Mouse (Mus musculus): ENCODE results near the gene Inpp4b.

Inpp4b gene

DNA sequence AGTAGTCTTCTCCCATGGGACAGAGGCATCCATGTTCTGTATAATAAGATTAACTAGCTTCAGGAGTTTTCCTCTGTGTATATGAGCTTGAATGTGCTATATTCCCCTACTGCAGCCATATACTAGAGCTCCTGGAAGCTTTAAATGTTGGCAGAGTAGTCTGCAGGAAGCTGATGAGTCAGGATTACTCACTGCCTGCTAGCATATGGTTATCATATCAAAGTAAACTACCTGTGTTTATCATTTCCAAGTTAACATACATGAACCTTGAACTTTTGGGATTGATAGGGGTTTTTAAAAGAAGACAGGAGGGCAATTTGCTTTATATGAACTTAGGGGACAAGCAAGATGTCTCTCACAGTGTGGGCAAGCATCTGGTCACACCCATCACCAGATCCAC, 498.2 kb downstream of the Inpp4b start:
- DNase-seq (ENCODE audit: low spot score), result no peak

- DNase-seq (ENCODE audit: low spot score), result no peak
Measured at GRCm38 (mm10) chr8:81844104-81844982, 502.0 kb downstream of the Inpp4b start.

DNA sequence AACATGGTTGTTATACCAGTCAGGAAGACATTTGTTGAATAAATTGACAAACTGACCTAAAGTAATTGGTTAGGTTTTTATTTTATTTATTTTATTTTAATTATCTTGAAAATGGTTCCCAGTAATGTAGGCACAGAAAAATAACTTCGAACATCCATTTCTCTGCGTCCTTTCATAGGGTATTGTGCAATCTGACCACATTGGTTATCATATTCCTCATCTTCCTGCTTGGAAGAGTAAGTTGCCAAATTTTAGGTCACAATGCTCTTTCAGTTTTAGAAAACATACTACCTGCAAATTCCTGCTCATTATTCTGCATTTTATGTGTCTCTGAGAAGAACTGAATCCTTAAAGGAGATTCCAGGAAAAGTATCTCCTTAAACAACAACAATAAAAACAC, 505.6 kb downstream of the Inpp4b start:
- DNase-seq (ENCODE audit: low spot score), result no peak

- no peak for DNase-seq (ENCODE audit: low spot score)
Measured at GRCm38 (mm10) chr8:81849976-81850375, 507.6 kb downstream of the Inpp4b start.

DNA sequence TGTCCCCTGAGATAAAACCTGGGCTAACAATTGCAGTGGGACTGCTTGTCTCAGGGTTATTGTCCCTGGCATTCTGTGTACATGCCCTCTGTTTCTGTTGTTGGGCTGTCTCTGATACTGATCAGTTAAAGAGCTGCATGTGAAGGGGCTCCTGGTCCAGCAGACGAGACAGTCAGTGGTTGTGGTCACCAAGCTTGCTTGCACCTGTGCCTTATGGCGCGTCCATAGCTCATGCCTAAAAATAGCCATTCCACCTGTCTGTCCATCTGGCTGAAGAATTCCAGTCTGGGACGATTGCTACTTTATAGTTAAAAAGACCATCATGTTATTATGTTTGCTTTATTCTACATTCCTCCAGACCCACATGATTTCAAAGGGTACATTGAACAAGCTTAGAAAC, 510.8 kb downstream of the Inpp4b start:
- no peak for DNase-seq (ENCODE audit: low spot score)

GRCm38 (mm10) chr8:81854543-81854942, 512.2 kb downstream of the Inpp4b start:
- DNase-seq (ENCODE audit: low spot score), result no peak

DNA sequence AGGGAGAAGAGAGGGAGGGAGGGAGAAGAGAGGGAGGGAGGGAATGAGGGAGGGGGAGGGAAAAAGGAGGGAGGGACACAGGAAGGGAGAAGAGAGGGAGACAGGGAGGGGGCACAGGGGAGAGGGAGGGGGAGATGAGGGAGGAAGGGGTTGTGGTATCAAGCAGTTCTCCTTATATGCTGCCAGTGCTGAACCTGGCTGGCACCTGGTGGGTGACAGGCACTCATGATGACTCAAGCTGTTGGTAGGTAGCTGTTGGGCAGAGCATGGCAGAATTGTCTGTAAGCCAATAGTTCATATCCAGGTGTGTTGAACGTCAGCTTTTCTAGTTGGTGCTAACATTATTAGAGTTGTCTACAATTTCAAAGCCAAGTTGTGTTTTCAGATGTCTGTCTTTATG, 512.7 kb downstream of the Inpp4b start:
- no peak for DNase-seq (ENCODE audit: low spot score)

GRCm38 (mm10) chr8:81856120-81856519, 513.8 kb downstream of the Inpp4b start:
- DNase-seq (ENCODE audit: low spot score), result no peak

DNA sequence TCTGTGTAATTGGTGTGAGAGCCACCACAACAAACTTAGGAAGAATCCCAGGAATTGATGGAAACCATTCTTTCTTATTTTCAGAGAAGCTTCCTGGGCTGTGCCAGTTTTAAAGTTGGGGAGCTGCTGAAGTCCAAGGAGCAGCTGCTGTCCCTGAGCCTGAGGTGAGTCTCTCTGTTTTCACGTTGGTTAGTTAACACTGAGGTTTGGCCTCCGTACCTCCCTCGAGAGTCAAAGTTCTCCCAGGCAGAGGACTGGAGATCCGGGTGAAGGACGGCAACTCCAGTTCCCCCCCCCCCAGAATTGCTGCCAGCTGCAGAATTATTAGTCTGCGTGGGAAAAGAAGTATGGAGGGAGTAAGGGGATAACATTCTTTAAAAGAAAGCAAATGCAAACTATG, 514.3 kb downstream of the Inpp4b start:
- DNase-seq (ENCODE audit: low spot score), result no peak

GRCm38 (mm10) chr8:81858393-81858792, 516.0 kb downstream of the Inpp4b start:
- no peak for DNase-seq (ENCODE audit: low spot score)

DNA sequence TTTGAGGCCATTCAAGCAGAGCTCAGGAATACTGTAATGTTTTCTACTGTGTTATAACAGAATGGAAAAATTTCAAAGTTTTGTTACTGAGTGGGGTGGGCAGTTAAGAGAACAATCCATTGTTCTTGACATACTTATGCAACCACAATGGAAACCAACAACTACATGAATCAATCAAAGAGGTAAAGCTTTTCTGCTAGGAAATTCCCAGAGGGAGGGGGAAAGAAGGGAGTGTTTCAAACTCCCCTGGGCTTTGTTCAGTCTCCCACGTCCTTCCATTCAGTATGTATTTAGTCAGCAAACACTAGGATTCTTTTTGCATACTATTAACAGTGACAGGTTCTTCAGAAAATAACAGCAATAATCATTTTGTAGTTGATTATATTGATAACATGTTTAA, 517.4 kb downstream of the Inpp4b start:
- no peak for DNase-seq (ENCODE audit: low spot score)

- no peak for DNase-seq (ENCODE audit: low spot score)
Measured at GRCm38 (mm10) chr8:81861311-81861710, 519.0 kb downstream of the Inpp4b start.

DNA sequence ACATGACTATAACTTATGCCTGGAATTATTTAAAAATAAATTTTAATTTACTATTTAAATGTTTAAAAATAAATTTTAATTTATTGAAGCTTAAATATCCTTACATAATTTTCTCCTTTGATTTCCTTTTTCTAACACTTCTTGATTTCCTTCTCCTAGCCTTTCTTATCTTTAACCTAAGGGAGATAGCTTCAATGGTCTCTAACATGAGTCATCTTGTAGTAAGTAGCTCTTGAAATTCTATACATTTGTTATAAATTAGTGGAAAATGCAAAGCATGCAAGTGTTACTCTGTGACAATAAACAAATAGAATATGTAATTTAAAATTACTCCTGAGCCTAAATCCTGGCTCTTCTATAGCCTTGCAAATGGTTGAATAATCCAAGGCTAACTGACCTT, 520.4 kb downstream of the Inpp4b start:
- DNase-seq (ENCODE audit: low spot score), result no peak

GRCm38 (mm10) chr8:81864318-81864717, 522.0 kb downstream of the Inpp4b start:
- DNase-seq (ENCODE audit: low spot score), result no peak

DNA sequence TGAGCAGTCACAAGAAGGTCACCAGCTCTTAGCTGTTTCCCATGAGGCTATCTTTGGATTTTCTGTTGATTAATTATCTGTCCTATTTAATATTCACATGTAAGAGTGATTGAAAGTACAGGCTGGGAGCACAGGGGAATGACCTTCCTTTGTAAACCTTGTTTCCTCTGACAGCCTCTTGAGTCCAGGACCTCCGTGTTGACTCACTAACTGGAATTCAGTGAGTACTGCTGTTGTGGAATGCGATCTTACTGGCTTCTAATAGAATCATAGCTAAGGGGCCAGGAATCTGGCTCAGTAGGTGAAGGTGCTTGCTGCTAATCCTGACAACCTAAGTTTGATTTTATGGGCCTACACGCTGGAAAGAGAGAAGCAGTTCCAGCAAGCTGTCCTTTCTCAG, 523.3 kb downstream of the Inpp4b start:
- DNase-seq (ENCODE audit: low spot score), result no peak

GRCm38 (mm10) chr8:81867020-81867419, 524.7 kb downstream of the Inpp4b start:
- DNase-seq (ENCODE audit: low spot score), result no peak

DNA sequence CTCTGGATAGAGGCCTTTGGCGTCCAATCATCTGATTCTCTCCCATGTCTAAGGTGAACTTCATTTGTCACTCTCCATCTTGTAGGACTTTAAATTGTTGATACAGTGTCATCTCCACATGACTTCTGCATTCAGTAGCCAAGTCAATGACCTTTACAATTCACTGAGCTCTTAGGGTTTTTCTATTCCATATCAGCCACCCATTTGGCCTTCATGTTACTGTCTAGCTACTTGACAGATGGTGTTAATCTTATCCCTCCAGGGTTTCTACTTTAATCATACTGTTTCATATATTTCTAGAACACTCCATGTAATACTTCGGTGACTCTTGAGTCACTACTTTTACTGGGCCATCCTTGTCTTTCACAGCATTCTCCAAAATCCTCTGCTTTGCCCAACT, 528.1 kb downstream of the Inpp4b start:
- DNase-seq (ENCODE audit: low spot score), result no peak

DNA sequence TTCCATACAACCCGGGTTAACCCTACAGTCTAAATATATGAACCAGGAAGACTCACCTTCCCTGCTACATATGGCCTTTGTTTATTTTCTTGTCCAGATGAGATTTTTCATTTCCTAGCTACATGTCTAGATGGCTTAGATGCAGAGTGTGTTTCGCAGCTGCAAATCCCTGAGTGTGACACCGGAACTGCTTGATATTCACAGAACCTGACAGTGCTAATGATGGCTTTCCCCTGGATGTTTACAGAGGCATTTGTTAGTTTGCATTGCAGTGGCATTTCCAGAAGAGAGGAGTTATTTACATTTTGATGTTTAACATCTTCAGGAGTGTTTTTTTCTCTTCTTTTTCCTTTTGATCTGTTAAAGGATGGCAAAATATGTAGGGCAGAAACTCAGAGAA, 537.7 kb downstream of the Inpp4b start:
- DNase-seq (ENCODE audit: low spot score), result no peak

- no peak for DNase-seq (ENCODE audit: low spot score)
Measured at GRCm38 (mm10) chr8:81884195-81884594, 541.8 kb downstream of the Inpp4b start.

- DNase-seq (ENCODE audit: low spot score), result no peak
Measured at GRCm38 (mm10) chr8:81888843-81889242, 546.5 kb downstream of the Inpp4b start.

DNA sequence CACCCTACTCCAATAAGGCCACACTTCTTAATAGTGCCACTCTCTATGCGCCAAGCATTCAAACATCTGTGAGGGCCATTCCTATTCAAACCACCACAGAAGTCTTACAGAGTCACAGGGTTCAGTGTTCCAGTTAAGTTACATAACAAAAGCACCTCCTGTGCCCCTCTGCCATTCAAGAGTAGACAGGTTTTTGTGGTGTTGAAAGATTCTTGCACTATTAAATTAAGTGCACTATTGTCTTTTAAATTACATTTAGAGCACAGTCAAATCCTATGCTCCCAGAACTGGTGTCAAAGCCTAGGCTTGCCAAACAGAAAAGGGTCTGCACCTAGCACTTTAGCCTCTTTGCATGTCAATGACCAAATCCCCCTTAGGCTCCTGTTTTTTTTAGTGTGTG, 550.9 kb downstream of the Inpp4b start:
- no peak for DNase-seq (ENCODE audit: low spot score)

DNA sequence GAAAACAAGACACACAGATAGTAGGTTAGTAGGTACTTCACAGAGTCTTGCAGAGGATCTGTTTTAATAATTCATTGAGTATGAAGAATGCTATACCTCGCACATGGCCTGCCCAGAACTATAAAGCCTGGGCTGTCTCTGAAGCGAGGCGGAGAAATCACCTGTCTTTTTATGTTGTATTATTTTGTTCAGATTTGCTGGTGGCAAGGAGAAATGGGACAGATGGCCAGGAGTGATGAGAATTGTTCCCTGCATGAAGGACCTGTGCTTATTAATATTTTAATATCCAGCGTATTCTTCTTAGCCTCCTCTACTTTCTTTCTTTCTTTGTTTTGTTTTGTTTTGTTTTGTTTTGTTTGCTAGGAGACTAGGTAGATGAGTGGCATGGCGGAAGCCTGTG, 604.5 kb downstream of the Inpp4b start:
- no peak for DNase-seq (ENCODE audit: low spot score)

DNA sequence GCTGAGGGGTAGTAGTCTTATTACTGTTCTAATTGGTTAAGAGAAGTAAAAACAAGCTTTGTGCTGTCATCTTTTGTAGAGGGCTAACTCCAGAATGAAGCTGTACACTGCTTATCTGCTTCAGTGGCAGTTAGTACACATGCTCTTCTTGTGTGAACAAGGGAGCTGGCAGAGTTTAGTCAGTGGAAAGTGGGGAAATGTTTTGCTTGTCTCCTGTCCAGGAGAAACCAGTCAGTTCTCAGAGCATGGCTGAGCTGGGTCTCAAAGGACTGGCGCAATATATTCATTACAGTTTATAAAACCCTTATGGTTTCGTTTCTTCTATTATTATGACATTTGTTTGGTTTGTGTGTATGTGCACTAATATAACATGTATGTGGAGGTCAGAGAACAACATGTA, 610.7 kb downstream of the Inpp4b start:
- DNase-seq (ENCODE audit: low spot score), result no peak

DNA sequence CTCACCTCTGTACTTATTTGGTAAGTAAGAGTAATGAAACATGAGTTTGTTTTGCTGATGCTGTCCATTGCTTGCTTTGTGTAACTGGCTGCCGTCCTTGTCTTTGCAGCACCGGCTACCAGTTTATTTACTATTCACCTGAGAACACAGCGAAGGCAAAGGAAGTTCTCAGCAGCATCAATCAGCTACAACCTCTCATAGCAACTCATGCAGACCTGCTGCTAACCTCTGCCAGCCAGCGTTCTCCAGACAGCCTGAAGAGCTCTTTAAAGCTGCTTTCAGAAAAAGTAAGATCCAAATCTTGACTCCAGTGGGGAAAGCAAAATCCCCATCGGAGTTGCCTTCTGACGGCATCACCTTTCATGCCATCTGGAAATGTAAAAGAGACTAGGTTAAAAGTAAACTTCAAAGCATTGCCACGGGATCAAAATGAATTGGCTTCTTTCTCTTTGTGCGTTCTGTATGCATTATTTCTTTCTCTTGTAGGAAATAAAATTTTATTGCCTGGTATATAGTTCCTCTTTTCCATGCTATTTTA, 642.8 kb downstream of the Inpp4b start:
- no peak for DNase-seq (ENCODE audit: low spot score)

Data from ovary, postnatal 10 days (tissue).